ENCODE assay signal across 13 mouse cellular contexts in the genomic region with DNA sequence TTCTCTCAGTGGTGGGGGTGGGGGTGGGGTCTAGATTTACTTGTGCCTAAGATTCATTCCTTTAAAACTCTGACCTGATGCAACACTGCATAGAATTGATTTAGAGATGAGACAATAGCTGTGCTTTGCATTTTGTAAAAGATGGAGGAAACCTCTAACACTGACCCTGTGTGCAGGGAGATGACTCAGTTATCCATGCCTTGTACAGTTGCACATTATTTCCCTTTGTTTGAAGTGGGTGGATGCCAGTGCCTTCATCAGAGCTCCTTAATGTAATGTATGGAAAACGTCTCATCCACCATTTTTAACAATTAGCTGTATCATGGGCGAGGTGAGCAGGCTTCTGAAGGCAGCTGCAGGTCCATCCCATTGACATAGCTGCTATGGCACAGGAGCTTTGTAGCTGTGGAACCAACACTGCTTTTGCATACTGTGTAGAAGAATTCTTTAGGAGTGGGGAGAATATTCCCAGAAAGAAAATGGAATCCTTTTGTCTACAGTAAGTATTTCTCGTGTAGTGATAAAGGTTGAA. TPM values are rescaled to one million over a fixed set of nuclear protein-coding genes. Genes with fewer than 3 reads are reported as not detected.
DNase-seq lines count a peak whose midpoint lies in the region; ATAC-seq lines count a peak whose summit lies in the region.
"Had no signal": no experiment of that assay in that cellular context is flagged by ENCODE, and none has a peak within 500 bp of the region (broad histone marks: within the 10 kb centered on the region; RNA-seq: fewer than 3 reads in every experiment).

No protein-coding gene starts in this region.

- H3K4me1 ChIP-seq in forebrain, embryonic 12.5 days, result peaks cover 27% of the 10 kb centered on the region
- peaks cover 48% of the 10 kb centered on the region for H3K4me1 ChIP-seq in forebrain, embryonic 10.5 days
- H3K4me1 ChIP-seq in midbrain, embryonic 11.5 days (ENCODE audit: control insufficient read depth, insufficient read depth, low read length), result no peaks in the 10 kb centered on the region
- H3K4me1 ChIP-seq in midbrain, embryonic 10.5 days, result peaks cover 36% of the 10 kb centered on the region
- peaks cover 38% of the 10 kb centered on the region for H3K4me1 ChIP-seq in hindbrain, embryonic 15.5 days (replicated peaks)
- H3K4me1 ChIP-seq in neural tube, embryonic 14.5 days (ENCODE audit: control insufficient read depth, insufficient read depth, low read length), result peaks cover 6% of the 10 kb centered on the region

- WGBS in forebrain, embryonic 12.5 days, result 70% methylated on average over 3 of the region's 3 CpGs
- WGBS in forebrain, embryonic 10.5 days, result 71% methylated on average over 3 of the region's 3 CpGs
- WGBS in midbrain, embryonic 11.5 days, result 70% methylated on average over 3 of the region's 3 CpGs
- 79% methylated on average over 3 of the region's 3 CpGs for WGBS in midbrain, embryonic 10.5 days
- 60% methylated on average over 3 of the region's 3 CpGs for WGBS in hindbrain, embryonic 15.5 days
- 76% methylated on average over 3 of the region's 3 CpGs for WGBS in neural tube, embryonic 14.5 days

- H3K9me3 ChIP-seq in forebrain, embryonic 12.5 days, result no peaks in the 10 kb centered on the region
- no peaks in the 10 kb centered on the region for H3K9me3 ChIP-seq in forebrain, embryonic 10.5 days
- H3K9me3 ChIP-seq in midbrain, embryonic 11.5 days (ENCODE audit: control insufficient read depth, low read length), result no peaks in the 10 kb centered on the region
- no peaks in the 10 kb centered on the region for H3K9me3 ChIP-seq in midbrain, embryonic 10.5 days (replicated peaks)
- H3K9me3 ChIP-seq in hindbrain, embryonic 15.5 days, result no peaks in the 10 kb centered on the region
- H3K9me3 ChIP-seq in neural tube, embryonic 14.5 days (ENCODE audit: control insufficient read depth, low read length), result no peaks in the 10 kb centered on the region
- H3K9me3 ChIP-seq: kidney, embryonic 15.5 days; liver, embryonic 13.5 days had no signal

- H3K9ac ChIP-seq in forebrain, embryonic 12.5 days, result no peak overlapping the region
- H3K9ac ChIP-seq in midbrain, embryonic 11.5 days (ENCODE audit: low read length), result 0 out of 2 replicates have a peak overlapping the region, but pooled peaks have one; percentile 6
- H3K9ac ChIP-seq in hindbrain, embryonic 15.5 days, result peak overlapping the region; percentile 43
- peak overlapping the region; percentile 28; the same call in 1 of the 2 replicates for H3K9ac ChIP-seq in neural tube, embryonic 14.5 days (replicated peaks; ENCODE audit: low read depth, low read length)
- H3K9ac ChIP-seq: kidney, embryonic 15.5 days; liver, embryonic 13.5 days had no signal

- H3K36me3 ChIP-seq in forebrain, embryonic 12.5 days (replicated peaks), result no peaks in the 10 kb centered on the region
- H3K36me3 ChIP-seq in forebrain, embryonic 10.5 days (replicated peaks), result no peaks in the 10 kb centered on the region
- no peaks in the 10 kb centered on the region for H3K36me3 ChIP-seq in midbrain, embryonic 11.5 days (ENCODE audit: control insufficient read depth, insufficient read depth, low read length)
- no peaks in the 10 kb centered on the region for H3K36me3 ChIP-seq in midbrain, embryonic 10.5 days
- H3K36me3 ChIP-seq in hindbrain, embryonic 15.5 days, result no peaks in the 10 kb centered on the region
- no peaks in the 10 kb centered on the region for H3K36me3 ChIP-seq in neural tube, embryonic 14.5 days (ENCODE audit: control insufficient read depth, insufficient read depth, low read length)
- H3K36me3 ChIP-seq: kidney, embryonic 15.5 days; liver, embryonic 13.5 days had no signal

- no peaks in the 10 kb centered on the region for H3K27me3 ChIP-seq in forebrain, embryonic 12.5 days
- no peaks in the 10 kb centered on the region for H3K27me3 ChIP-seq in forebrain, embryonic 10.5 days (ENCODE audit: poor library complexity, severe bottlenecking)
- H3K27me3 ChIP-seq in midbrain, embryonic 11.5 days (ENCODE audit: control insufficient read depth, insufficient read depth, low read length), result no peaks in the 10 kb centered on the region
- H3K27me3 ChIP-seq in midbrain, embryonic 10.5 days (ENCODE audit: low read depth, poor library complexity, severe bottlenecking), result no peaks in the 10 kb centered on the region
- H3K27me3 ChIP-seq in hindbrain, embryonic 15.5 days, result no peaks in the 10 kb centered on the region
- no peaks in the 10 kb centered on the region for H3K27me3 ChIP-seq in neural tube, embryonic 14.5 days (ENCODE audit: control insufficient read depth, insufficient read depth, low read length)
- H3K27me3 ChIP-seq: kidney, embryonic 15.5 days; liver, embryonic 13.5 days had no signal

- no peak overlapping the region for H3K27ac ChIP-seq in forebrain, embryonic 12.5 days
- no peak overlapping the region for H3K27ac ChIP-seq in forebrain, embryonic 10.5 days
- no peak overlapping the region for H3K27ac ChIP-seq in midbrain, embryonic 11.5 days (ENCODE audit: low read depth, low read length)
- H3K27ac ChIP-seq in midbrain, embryonic 10.5 days (replicated peaks), result no peak overlapping the region
- H3K27ac ChIP-seq in hindbrain, embryonic 15.5 days (replicated peaks), result peak overlapping the region; percentile 70
- 0 out of 2 replicates have a peak overlapping the region, but pooled peaks have one; percentile 46 for H3K27ac ChIP-seq in neural tube, embryonic 14.5 days (ENCODE audit: low read depth, low read length)
- H3K27ac ChIP-seq: gastrocnemius, adult 2 months; kidney, embryonic 15.5 days; liver, embryonic 13.5 days had no signal

- no peak for DNase-seq in forebrain, embryonic 10.5 days (ENCODE audit: extremely low spot score, low spot score)
- peak; percentile 75 for DNase-seq in midbrain, embryonic 11.5 days (ENCODE audit: low spot score, missing footprints)
- DNase-seq in midbrain, embryonic 10.5 days (ENCODE audit: low spot score), result no peak
- DNase-seq in adrenal gland, adult 18-20 months (ENCODE audit: low spot score in 2 of 2), result no peak
- no peak for DNase-seq in kidney, adult 11 months
- DNase-seq: cerebellum, adult 9-11 months; gastrocnemius, adult 2 months; heart, postnatal 4 days; liver, embryonic 13.5 days had no signal

- H3K4me3 ChIP-seq in forebrain, embryonic 12.5 days (replicated peaks), result no peak overlapping the region
- H3K4me3 ChIP-seq in forebrain, embryonic 10.5 days, result no peak overlapping the region
- H3K4me3 ChIP-seq in midbrain, embryonic 11.5 days (ENCODE audit: low read depth, low read length), result no peak overlapping the region
- no peak overlapping the region for H3K4me3 ChIP-seq in midbrain, embryonic 10.5 days
- peak overlapping the region; percentile 38 for H3K4me3 ChIP-seq in hindbrain, embryonic 15.5 days
- peak overlapping the region; percentile 18 for H3K4me3 ChIP-seq in neural tube, embryonic 14.5 days (ENCODE audit: low read depth, low read length)
- H3K4me3 ChIP-seq: gastrocnemius, adult 2 months; kidney, embryonic 15.5 days; liver, embryonic 13.5 days had no signal

- H3K4me2 ChIP-seq in forebrain, embryonic 12.5 days, result peak overlapping the region; percentile 21; the same call in 1 of the 2 replicates
- no peak overlapping the region for H3K4me2 ChIP-seq in midbrain, embryonic 11.5 days
- H3K4me2 ChIP-seq in hindbrain, embryonic 15.5 days, result peak overlapping the region; percentile 54
- peak overlapping the region; percentile 33 for H3K4me2 ChIP-seq in neural tube, embryonic 14.5 days (ENCODE audit: low read depth, low read length)
- H3K4me2 ChIP-seq: kidney, embryonic 15.5 days; liver, embryonic 13.5 days had no signal

- ATAC-seq in forebrain, embryonic 12.5 days (ENCODE audit: low FRiP score), result no peak
- no peak for ATAC-seq in midbrain, embryonic 11.5 days (ENCODE audit: low FRiP score)
- ATAC-seq in hindbrain, embryonic 15.5 days (ENCODE audit: low FRiP score, low read depth), result peak; percentile 27; the same call in 1 of the 2 replicates
- ATAC-seq in neural tube, embryonic 14.5 days (ENCODE audit: low read depth), result peak; percentile 51; the same call in 1 of the 2 replicates

RNA-seq across cellular contexts. Expression of a gene that starts 54.1 kb away (rescaled TPM):
- 110 and 121 TPM in 2 replicates for polyA plus RNA-seq in forebrain, embryonic 12.5 days (2016; fragmentation: Nextera tagmentation; extraction: Ambion mirVana)
- polyA plus RNA-seq in forebrain, embryonic 10.5 days (2016; fragmentation: Nextera tagmentation; extraction: Ambion mirVana), result 155 and 164 TPM in 2 replicates
- 118 and 121 TPM in 2 replicates for polyA plus RNA-seq in midbrain, embryonic 11.5 days (2014; fragmentation: Nextera tagmentation; extraction: Ambion mirVana)
- polyA plus RNA-seq in midbrain, embryonic 10.5 days (2016; fragmentation: Nextera tagmentation; extraction: Ambion mirVana), result 133 and 142 TPM in 2 replicates
- 58.1 and 58.9 TPM in 2 replicates for polyA plus RNA-seq in hindbrain, embryonic 15.5 days (2015; fragmentation: Nextera tagmentation; extraction: Ambion mirVana)
- polyA plus RNA-seq in neural tube, embryonic 14.5 days (2014; fragmentation: Nextera tagmentation; extraction: Ambion mirVana), result 58.4 and 67.4 TPM in 2 replicates
- 10 to 100 TPM; 10.7 to 11.3 TPM for total RNA-seq in adrenal gland, adult 18-20 months (2021)

Comparison
In these comparisons a context has a peak if more than half of its experiments do, and no peak if none do; other contexts are left out.
1. ATAC-seq: peak in hindbrain, embryonic 15.5 days (single experiment) and neural tube, embryonic 14.5 days (single experiment); none in forebrain, embryonic 12.5 days (single experiment) and midbrain, embryonic 11.5 days (single experiment).
2. H3K27ac ChIP-seq: peak in hindbrain, embryonic 15.5 days (single experiment) and neural tube, embryonic 14.5 days (single experiment); none in forebrain, embryonic 12.5 days (single experiment), forebrain, embryonic 10.5 days (single experiment), midbrain, embryonic 11.5 days (single experiment) and midbrain, embryonic 10.5 days (single experiment).
3. H3K4me3 ChIP-seq: peak in hindbrain, embryonic 15.5 days (single experiment) and neural tube, embryonic 14.5 days (single experiment); none in forebrain, embryonic 12.5 days (single experiment), forebrain, embryonic 10.5 days (single experiment), midbrain, embryonic 11.5 days (single experiment) and midbrain, embryonic 10.5 days (single experiment).